Comparison of ENCODE assay signal across 8 mouse cellular contexts in the genomic region with DNA sequence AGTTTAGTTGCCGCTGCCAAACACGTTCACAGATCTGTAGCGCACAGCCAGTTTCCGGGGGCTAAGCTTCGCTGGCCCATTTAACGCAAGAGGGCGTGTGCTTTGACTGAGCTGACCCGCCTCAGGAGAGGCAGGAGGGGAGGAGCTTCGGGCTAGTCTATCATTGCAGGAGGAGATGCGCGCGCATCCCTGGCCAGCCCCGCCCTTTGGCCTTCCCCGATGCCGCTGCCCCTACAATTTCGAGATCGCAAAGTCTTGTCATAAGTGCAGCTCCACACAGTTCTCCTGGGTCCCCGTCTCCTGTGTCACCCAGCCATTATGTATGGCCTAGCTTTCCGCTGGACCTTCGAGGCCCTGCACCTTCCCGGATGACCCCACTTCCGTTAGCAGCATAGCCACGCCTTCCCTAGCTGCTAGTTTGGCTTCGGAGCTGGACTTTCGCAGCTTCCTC. TPM values are rescaled to one million over a fixed set of nuclear protein-coding genes. Genes with fewer than 3 reads are reported as not detected.
DNase-seq lines count a peak whose midpoint lies in the region; ATAC-seq and TF ChIP-seq lines count a peak whose summit lies in the region.

Gene G6pdx, minus strand, starts transcription at position 369 of the 451 bp plus-strand sequence.

- peak; percentile 92 for DNase-seq in forebrain, embryonic 14.5 days (ENCODE audit: low spot score)
- DNase-seq in heart, postnatal 14 days = peak; percentile 84 to 86
- DNase-seq in layer of hippocampus, adult 11-12 months (ENCODE audit: low spot score) = peak; percentile 90
- DNase-seq in lung, adult 18-20 months = peak; percentile 89 to 92
- DNase-seq in testis, postnatal 14 days (ENCODE audit: low spot score) = peak; percentile 86

- H3K4me1 ChIP-seq in ES-Bruce4 (ENCODE audit: control insufficient read depth, insufficient read depth, low read length) = no peaks in the 10 kb centered on the region
- no peaks in the 10 kb centered on the region for H3K4me1 ChIP-seq in forebrain, embryonic 14.5 days (ENCODE audit: control insufficient read depth, insufficient read depth, low read length)
- peaks cover 10% of the 10 kb centered on the region; the same call in 1 of the 2 replicates for H3K4me1 ChIP-seq in neural tube, embryonic 15.5 days

- no peaks in the 10 kb centered on the region for H3K9me3 ChIP-seq in ES-Bruce4 (replicated peaks; ENCODE audit: control insufficient read depth, insufficient read depth, low read length, poor library complexity, severe bottlenecking)
- H3K9me3 ChIP-seq in forebrain, embryonic 14.5 days (replicated peaks; ENCODE audit: control insufficient read depth, low read length) = no peaks in the 10 kb centered on the region
- H3K9me3 ChIP-seq in neural tube, embryonic 15.5 days (replicated peaks) = no peaks in the 10 kb centered on the region

- intact Hi-C loops in heart, postnatal 14 days (cut with DNase I) = no loop called here

- H3K4me3 ChIP-seq in ES-Bruce4 (ENCODE audit: low read depth, low read length) = peak within 1 kb of the TSS; percentile 92
- peak within 1 kb of the TSS; percentile 45 for H3K4me3 ChIP-seq in forebrain, embryonic 14.5 days (ENCODE audit: low read depth, low read length)
- peak within 1 kb of the TSS; percentile 51 for H3K4me3 ChIP-seq in neural tube, embryonic 15.5 days (replicated peaks)

- peak within 1 kb of the TSS; percentile 79 for H3K9ac ChIP-seq in ES-Bruce4 (ENCODE audit: low read depth, poor library complexity, severe bottlenecking)
- H3K9ac ChIP-seq in forebrain, embryonic 14.5 days (ENCODE audit: low read length) = peak within 1 kb of the TSS; percentile 59
- H3K9ac ChIP-seq in neural tube, embryonic 15.5 days (replicated peaks) = peak within 1 kb of the TSS; percentile 47

- peak; percentile 87 for ATAC-seq in cerebellum, adult (ENCODE audit: insufficient number of reproducible peaks, low FRiP score, low TSS enrichment)
- peak; percentile 87 for ATAC-seq in forebrain, embryonic 14.5 days
- ATAC-seq in neural tube, embryonic 15.5 days (ENCODE audit: low FRiP score) = peak; percentile 89

- no peaks in the 10 kb centered on the region for H3K27me3 ChIP-seq in ES-Bruce4 (ENCODE audit: control insufficient read depth, insufficient read depth, low read length, poor library complexity, severe bottlenecking)
- H3K27me3 ChIP-seq in forebrain, embryonic 14.5 days (replicated peaks; ENCODE audit: control insufficient read depth, insufficient read depth, low read length) = no peaks in the 10 kb centered on the region
- no peaks in the 10 kb centered on the region for H3K27me3 ChIP-seq in neural tube, embryonic 15.5 days (replicated peaks)

- TF ChIP-seq CTCF in ES-Bruce4 (IDR thresholded peaks at IDR 0.05; ENCODE audit: low read depth, low read length) = no peak

- peak within 1 kb of the TSS; percentile 56 for H3K4me2 ChIP-seq in forebrain, embryonic 14.5 days (ENCODE audit: low read length)
- H3K4me2 ChIP-seq in neural tube, embryonic 15.5 days = peak within 1 kb of the TSS; percentile 60

- H3K36me3 ChIP-seq in ES-Bruce4 (ENCODE audit: control insufficient read depth, insufficient read depth, low read length, poor library complexity, severe bottlenecking) = no peaks in the 10 kb centered on the region; the same call in 1 of the 2 replicates
- peaks cover 4% of the 10 kb centered on the region for H3K36me3 ChIP-seq in forebrain, embryonic 14.5 days (ENCODE audit: control insufficient read depth, insufficient read depth, low read length)
- 0 out of 2 replicates have a peak, but pooled peaks cover 2% of the 10 kb centered on the region for H3K36me3 ChIP-seq in neural tube, embryonic 15.5 days

- peak within 1 kb of the TSS; percentile 76 for H3K27ac ChIP-seq in ES-Bruce4 (ENCODE audit: insufficient read depth, low read length)
- H3K27ac ChIP-seq in forebrain, embryonic 14.5 days (ENCODE audit: low read depth, low read length) = peak within 1 kb of the TSS; percentile 74
- H3K27ac ChIP-seq in neural tube, embryonic 15.5 days (replicated peaks) = peak within 1 kb of the TSS; percentile 90

- WGBS in forebrain, embryonic 14.5 days = 42% methylated on average over 25 of the region's 25 CpGs
- 19% methylated on average over 25 of the region's 25 CpGs for WGBS in neural tube, embryonic 15.5 days

- TF ChIP-seq POLR2A in ES-Bruce4 (IDR thresholded peaks at IDR 0.05; ENCODE audit: insufficient read depth, low read length) = peak; percentile 60

- 0 out of 2 replicates have a peak, but pooled peaks have one; percentile 10 for TF ChIP-seq EP300 in ES-Bruce4 (IDR thresholded peaks at IDR 0.05; ENCODE audit: insufficient read depth, low read depth, low read length)

RNA-seq across cellular contexts. Expression of gene G6pdx, which starts in this region (rescaled TPM):
- polyA plus RNA-seq in ES-Bruce4 (2011; ENCODE audit: insufficient read depth, insufficient read length, low read depth, missing spikeins) = 35.0 and 37.0 TPM in 2 replicates
- polyA plus RNA-seq in forebrain, embryonic 14.5 days (2014; fragmentation: Nextera tagmentation; extraction: Ambion mirVana) = 67.9 and 68.4 TPM in 2 replicates
- 1 to 10 TPM; 6.7 to 8.0 TPM for total RNA-seq in heart, postnatal 14 days (2021)
- 43.4 and 50.2 TPM in 2 replicates for polyA plus RNA-seq in neural tube, embryonic 15.5 days (2015; fragmentation: Nextera tagmentation; extraction: Ambion mirVana)

Comparison
In these comparisons a context has a peak if more than half of its experiments do, and no peak if none do; other contexts are left out.
1. Peak in every context shown above with its lines: DNase-seq, ATAC-seq, H3K4me3 ChIP-seq and H3K27ac ChIP-seq.